Mouse (Mus musculus) intestine, embryonic 14.5 days (tissue): ENCODE data around the gene Naa25. TPM values are rescaled to one million over a fixed set of nuclear protein-coding genes. Genes with fewer than 3 reads are reported as not detected.
A peak's percentile ranks its signal among the peaks of the same experiment; 100 is the strongest.
"Not testable (repeated sequence)": the region's sequence is repeated elsewhere in the genome, so short reads cannot be mapped to it uniquely, and the experiment has no call there.

Source experiments
- ATAC-seq: fragments of 200-750 bp; cut with Nextera tagmentation; replicated peaks from 2 replicates; pipeline ENCODE4 v1.8.0; 2017; ENCODE audit warnings: low read depth, moderate number of reproducible peaks, moderate TSS enrichment, moderate library complexity; ENCODE audit not compliant: low FRiP score, low TSS enrichment
- DNase-seq: peaks from one replicate; pipeline ENCODE4 v3.0.0-alpha.2; 2018; ENCODE audit warnings: low spot score
- H3K27ac ChIP-seq: fragments of 300-500 bp; sonication (generic); 2 replicates; pipeline ENCODE4 v1.5.1; 2014; ENCODE audit warnings: low read depth, mild to moderate bottlenecking, control low read depth
- H3K27me3 ChIP-seq: fragments of 300-500 bp; sonication (generic); replicated peaks from 2 replicates; pipeline ENCODE4 v1.6.1; 2014; ENCODE audit warnings: low read length, control low read depth; ENCODE audit not compliant: control insufficient read depth, insufficient read depth
- H3K36me3 ChIP-seq: fragments of 300-500 bp; sonication (generic); 2 replicates; pipeline ENCODE4 v1.6.1; 2014; ENCODE audit warnings: low read length, control low read depth; ENCODE audit not compliant: control insufficient read depth, insufficient read depth
- H3K4me1 ChIP-seq: fragments of 300-500 bp; sonication (generic); replicated peaks from 2 replicates; pipeline ENCODE4 v1.6.1; 2014; ENCODE audit warnings: low read length, control low read depth, mixed read lengths; ENCODE audit not compliant: control insufficient read depth, insufficient read depth
- H3K4me2 ChIP-seq: fragments of 300-500 bp; sonication (generic); 2 replicates; pipeline ENCODE4 v1.6.1; 2014; ENCODE audit warnings: low read length
- H3K4me3 ChIP-seq: fragments of 300-500 bp; sonication (generic); 2 replicates; pipeline ENCODE4 v1.5.1; 2014; ENCODE audit warnings: low read depth, low read length, control low read depth, mixed read lengths
- H3K9ac ChIP-seq: fragments of 300-500 bp; sonication (generic); 2 replicates; pipeline ENCODE4 v1.6.1; 2014; ENCODE audit warnings: mild to moderate bottlenecking, low read length
- H3K9me3 ChIP-seq: fragments of 300-500 bp; sonication (generic); 2 replicates; pipeline ENCODE4 v1.6.1; 2016; ENCODE audit warnings: low read length, control low read depth; ENCODE audit not compliant: control insufficient read depth
- WGBS: fragments of 180-500 bp; shearing (Covaris S2); extraction: QIAGEN DNeasy Blood & Tissue Kit; methylation state at CpG from one replicate; pipeline ENCODE4 v1.1.7; 2014; 5-methylcytosine and 5-hydroxymethylcytosine counted together
- polyA plus RNA-seq: library from polyadenylated mRNA; unstranded; fragments of >200 nt; fragmentation: Nextera tagmentation; extraction: Ambion mirVana; gene quantifications from 2 replicates; pipeline ENCODE4 v1.2.1, GENCODE M21; 2014

Gene Naa25
- polyA plus RNA-seq, 1 experiment from 2014 or later: 47.4 TPM

DNA sequence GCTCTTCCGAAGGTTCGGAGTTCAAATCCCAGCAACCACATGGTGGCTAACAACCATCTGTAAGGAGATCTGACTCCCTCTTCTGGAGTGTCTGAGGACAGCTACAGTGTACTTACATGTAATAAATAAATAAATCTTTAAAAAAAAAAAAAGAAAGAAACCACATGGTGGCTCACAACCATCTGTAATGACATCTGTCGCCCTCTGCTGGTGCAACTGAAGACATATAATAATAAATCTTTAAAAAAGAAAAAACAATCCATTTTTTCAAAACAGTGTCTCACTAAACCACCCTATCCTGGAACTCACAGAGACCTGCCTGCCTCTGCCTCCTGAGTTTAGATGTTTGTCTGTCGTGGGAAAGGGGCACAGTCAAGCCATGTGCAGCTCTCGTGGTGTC lies 20.8 kb upstream of the Naa25 start:
- H3K36me3 ChIP-seq: peaks cover 92% of the 10 kb centered on the region
- H3K9ac ChIP-seq, H3K27ac ChIP-seq, ATAC-seq, H3K4me3 ChIP-seq, H3K27me3 ChIP-seq, DNase-seq, H3K4me1 ChIP-seq, H3K4me2 ChIP-seq, H3K9me3 ChIP-seq: not testable (repeated sequence)
- 75% methylated on average over 5 of the region's 5 CpGs for WGBS

DNA sequence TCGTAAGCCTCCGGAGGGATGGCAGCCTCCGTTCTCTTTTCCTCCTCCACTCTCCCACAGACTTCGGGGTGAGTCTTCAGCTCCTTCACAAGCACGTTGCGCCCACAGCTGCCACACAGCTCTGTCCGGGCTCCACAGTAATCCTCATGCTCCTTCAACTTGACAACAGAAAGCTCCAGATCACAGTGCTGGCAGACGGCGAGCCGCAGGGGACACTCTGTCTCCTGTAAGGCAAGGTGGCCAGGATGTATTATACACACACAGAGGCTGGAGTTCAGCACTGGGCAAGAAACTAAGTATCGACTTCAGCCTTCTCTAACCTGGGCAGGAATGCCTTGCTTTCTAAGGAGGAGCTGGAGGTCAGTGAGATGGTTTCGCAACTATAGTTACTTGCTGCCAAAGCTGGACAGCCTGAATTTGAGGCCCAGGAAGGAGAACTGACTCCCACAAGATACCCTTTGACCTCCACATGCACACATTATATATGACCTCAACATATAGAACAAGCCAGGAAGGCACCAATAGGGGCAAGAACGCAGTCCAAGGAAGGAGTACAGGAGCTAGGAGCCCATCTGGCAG lies 19.0 kb upstream of the Naa25 start:
- 90% methylated on average over 13 of the region's 13 CpGs for WGBS
- Histone ChIP-seq H3K27ac (no peak overlapping the region), H3K36me3 (peaks cover 84% of the 10 kb centered on the region)

DNA sequence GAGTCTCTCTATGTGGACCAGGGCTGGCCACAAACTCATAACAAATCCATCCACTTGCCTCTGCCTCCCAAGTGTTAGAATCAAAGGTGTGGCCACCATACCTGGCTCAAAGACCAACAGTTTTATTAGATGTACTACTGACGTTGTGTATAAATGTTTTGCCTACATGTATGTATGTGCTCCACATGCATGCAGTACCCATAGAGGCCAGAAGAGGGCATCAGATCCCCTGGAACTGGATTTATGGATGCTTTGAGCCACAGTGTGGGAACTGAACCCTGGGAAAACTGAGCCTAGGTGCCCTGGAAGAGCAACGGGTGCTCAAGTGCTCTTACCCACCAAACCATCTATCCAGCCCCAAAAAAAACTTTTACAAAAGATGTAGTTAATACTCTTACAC lies 17.0 kb upstream of the Naa25 start:
- no peak overlapping the region for H3K4me2 ChIP-seq
- 0 out of 2 replicates have a peak, but pooled peaks cover 6% of the 10 kb centered on the region for H3K4me1 ChIP-seq
- ATAC-seq (no peak), DNase-seq (no peak)
- H3K27ac ChIP-seq: no peak overlapping the region
- H3K4me3 ChIP-seq: no peak overlapping the region
- H3K9ac ChIP-seq: no peak overlapping the region
- H3K27me3 ChIP-seq: no peaks in the 10 kb centered on the region
- 96% methylated on average over 2 of the region's 2 CpGs for WGBS
- H3K9me3 ChIP-seq: no peaks in the 10 kb centered on the region
- peaks cover 68% of the 10 kb centered on the region for H3K36me3 ChIP-seq

More for the DNA sequence above, 19.0 kb upstream of the Naa25 start:
- no peak overlapping the region for H3K4me2 ChIP-seq
- DNase-seq (no peak), ATAC-seq (no peak)
- no peaks in the 10 kb centered on the region for H3K4me1 ChIP-seq
- no peak overlapping the region for H3K4me3 ChIP-seq
- no peaks in the 10 kb centered on the region for H3K9me3 ChIP-seq
- no peaks in the 10 kb centered on the region for H3K27me3 ChIP-seq
- no peak overlapping the region for H3K9ac ChIP-seq

DNA sequence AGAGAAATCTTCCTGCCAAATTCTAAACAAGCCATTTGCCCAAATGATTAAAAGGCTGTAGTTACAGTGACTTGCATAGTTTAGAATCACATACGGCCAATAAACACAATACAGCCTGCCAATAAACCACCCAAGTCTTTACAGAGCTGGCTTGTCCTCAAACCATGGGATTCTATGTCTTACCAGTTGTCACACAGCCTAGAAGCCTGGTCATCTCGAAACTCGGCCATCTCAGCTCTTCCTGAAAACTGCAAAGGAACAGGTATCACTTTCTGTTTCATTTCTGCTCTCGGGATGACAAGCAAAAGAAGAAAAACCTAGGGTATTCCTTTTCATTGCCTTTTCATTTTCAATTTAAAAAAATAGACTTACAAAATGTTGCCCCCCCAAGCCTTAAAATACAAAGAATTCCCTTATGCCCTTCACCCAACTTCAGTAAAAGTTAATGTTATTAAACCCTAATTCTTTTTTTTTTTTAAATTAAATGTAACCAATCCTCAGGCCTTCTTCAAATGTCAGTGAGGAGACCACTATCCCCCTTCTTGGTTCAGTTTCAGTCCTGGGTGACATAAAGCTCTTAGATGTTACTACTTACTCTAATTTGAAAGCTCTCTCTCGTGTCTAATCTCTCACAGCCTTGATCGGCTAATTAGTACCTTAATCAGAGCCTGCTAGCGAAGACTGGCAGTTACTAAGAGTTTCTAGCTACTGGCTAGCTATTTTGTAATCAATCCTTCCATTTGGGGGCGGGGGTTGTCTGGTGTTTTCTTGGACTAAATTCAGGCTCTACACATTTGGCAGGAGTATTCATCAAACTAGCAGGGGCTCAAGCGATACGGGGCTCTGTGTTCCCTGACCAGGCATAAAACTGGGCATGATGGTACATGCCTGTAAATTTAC lies 13.6 kb upstream of the Naa25 start:
- H3K27me3 ChIP-seq: no peaks in the 10 kb centered on the region
- H3K9ac ChIP-seq: peak overlapping the region; percentile 56
- no peak for DNase-seq
- peak overlapping the region; percentile 59 for H3K4me2 ChIP-seq
- WGBS: 44% methylated on average over 10 of the region's 10 CpGs
- ATAC-seq: no peak
- H3K4me3 ChIP-seq: peak overlapping the region; percentile 59
- H3K27ac ChIP-seq: peak overlapping the region; percentile 80; the same call in 1 of the 2 replicates
- peaks cover 18% of the 10 kb centered on the region; the same call in 1 of the 2 replicates for H3K4me1 ChIP-seq
- no peaks in the 10 kb centered on the region for H3K9me3 ChIP-seq
- peaks cover 37% of the 10 kb centered on the region for H3K36me3 ChIP-seq

DNA sequence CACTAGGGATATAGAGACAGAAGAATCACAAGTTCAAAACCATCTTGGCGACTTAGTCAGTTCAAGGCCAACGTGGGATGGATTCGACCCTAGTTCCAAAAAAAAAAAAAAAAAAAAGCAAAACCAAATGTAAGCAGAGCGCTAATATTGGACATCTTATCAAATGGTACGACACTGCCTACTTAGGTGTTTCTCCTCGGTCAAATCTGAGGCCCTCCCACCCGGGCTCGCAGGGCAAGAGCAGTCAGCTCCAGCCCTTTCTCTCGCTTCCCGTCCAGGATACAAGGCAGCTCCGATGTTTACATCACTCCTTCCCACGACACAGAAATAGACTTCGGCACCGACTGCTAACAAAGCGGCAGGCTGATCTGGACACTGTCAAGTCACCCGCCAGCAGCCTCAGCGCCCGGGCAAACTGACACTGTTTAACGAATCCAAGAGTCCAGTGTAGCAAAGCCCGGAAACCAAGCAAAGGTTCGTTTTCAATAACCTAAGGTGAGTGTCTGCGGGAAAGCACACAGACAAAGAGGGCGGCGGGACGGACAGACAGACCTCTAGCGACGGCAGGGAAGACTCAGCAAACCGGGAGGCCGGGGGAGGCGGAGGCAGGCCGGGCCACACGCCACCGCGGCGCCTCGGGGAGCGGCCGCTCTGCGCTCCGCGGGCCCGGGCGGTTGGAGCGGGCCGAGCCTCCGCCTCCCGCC lies 12.8 kb upstream of the Naa25 start:
- peaks cover 29% of the 10 kb centered on the region for H3K36me3 ChIP-seq
- peak overlapping the region; percentile 59 for H3K4me2 ChIP-seq
- peak overlapping the region; percentile 59 for H3K4me3 ChIP-seq
- peak; percentile 91 for DNase-seq
- no peaks in the 10 kb centered on the region for H3K9me3 ChIP-seq
- peaks cover 18% of the 10 kb centered on the region; the same call in 1 of the 2 replicates for H3K4me1 ChIP-seq
- H3K9ac ChIP-seq: peak overlapping the region; percentile 56
- WGBS: 2% methylated on average over 36 of the region's 47 CpGs
- H3K27me3 ChIP-seq: no peaks in the 10 kb centered on the region
- H3K27ac ChIP-seq: peak overlapping the region; percentile 80
- peak; percentile 75 for ATAC-seq

DNA sequence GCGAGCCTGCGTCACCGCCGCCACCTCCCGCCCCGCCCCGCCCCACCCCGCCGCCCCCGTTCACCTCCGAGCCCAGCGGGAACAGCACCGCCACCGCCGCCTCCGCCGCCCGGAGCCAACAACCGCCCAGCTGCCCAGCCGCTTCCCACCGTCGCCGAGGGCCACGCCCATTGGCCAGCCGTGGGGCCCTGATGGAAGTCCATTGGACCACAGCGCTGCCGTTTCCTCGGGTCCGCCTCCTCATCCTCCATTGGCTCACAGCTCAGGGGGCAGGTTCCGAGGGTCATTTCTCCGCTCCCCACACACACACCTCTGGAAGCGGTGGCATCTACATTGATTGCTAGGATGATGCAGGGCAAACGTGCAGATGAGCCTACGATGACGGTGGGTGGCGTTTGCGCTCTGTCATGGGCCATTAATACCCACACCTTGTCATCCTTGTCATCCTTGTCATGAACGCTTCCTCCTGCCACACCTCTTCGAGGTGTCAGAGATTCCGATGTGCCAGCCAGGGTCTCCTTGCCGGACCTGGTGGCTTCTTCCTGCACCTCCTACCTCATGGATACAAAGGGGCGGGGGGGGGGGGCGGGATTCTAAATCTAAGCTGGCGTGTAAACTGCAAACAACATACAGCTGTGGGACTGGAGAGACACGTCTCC lies 12.1 kb upstream of the Naa25 start, which contains the start of gene Trafd1:
TSS of gene Trafd1 (minus strand) at position 172 of the 659 bp plus-strand sequence.
- peak within 1 kb of the TSS; percentile 59 for H3K4me2 ChIP-seq
- ATAC-seq: peak; percentile 93
- peaks cover 18% of the 10 kb centered on the region; the same call in 1 of the 2 replicates for H3K4me1 ChIP-seq
- peak within 1 kb of the TSS; percentile 59 for H3K4me3 ChIP-seq
- H3K9me3 ChIP-seq: no peaks in the 10 kb centered on the region
- under 1% methylated on average over 33 of the region's 45 CpGs for WGBS
- peak within 1 kb of the TSS; percentile 80 for H3K27ac ChIP-seq
- H3K9ac ChIP-seq: peak within 1 kb of the TSS; percentile 56
- peaks cover 22% of the 10 kb centered on the region for H3K36me3 ChIP-seq
- no peaks in the 10 kb centered on the region for H3K27me3 ChIP-seq
- DNase-seq: peak; percentile 92

DNA sequence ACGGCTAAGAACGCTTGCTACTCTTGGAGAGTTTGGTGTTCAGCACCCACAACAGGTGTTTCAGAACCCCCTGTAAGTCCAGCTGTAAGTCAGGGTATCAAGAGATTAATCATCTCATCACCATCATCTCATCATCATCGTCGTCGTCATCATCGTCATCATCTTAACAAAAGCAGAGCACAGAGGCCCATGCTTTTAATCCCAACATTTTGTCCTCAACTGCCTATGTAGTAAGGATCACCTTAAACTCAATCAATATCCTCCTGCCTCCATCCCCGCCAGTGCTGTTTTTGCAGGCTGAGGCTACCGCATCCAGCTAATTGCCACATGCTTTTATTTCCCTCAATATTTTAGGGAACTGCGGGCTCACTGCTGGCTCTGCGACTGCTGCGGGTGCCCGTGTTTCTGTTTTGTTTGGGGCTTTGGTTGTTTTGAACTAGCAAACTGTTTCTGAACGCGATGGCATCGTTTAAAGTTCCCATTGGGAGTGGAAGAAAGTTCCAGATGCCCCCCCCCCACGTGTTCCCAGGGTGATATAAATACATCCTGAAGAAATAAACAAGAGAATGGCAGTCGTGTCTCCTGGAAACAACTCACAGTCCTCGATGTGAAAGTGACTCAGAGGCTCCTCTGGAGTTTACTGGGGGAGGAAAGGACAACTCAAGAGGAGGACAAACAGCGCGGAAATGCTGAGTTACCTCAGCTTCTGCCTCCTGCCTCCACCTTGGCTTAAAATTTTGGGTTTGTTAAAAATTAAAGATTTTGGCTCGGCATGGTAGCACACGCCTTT lies 11.4 kb upstream of the Naa25 start:
- Histone ChIP-seq H3K9ac (no peak overlapping the region), H3K9me3 (no peaks in the 10 kb centered on the region), H3K36me3 (peaks cover 15% of the 10 kb centered on the region; the same call in 1 of the 2 replicates), H3K27me3 (no peaks in the 10 kb centered on the region), H3K4me2 (peak overlapping the region; percentile 59), H3K4me3 (peak overlapping the region; percentile 59), H3K4me1 (peaks cover 18% of the 10 kb centered on the region; the same call in 1 of the 2 replicates), H3K27ac (no peak overlapping the region)
- DNase-seq: no peak
- no peak for ATAC-seq
- WGBS: 35% methylated on average over 22 of the region's 22 CpGs
